Mouse (Mus musculus) small intestine, adult 2 months (tissue): ENCODE data around the gene Glipr1. TPM values are rescaled to one million over a fixed set of nuclear protein-coding genes. Genes with fewer than 3 reads are reported as not detected.
A peak's percentile ranks its signal among the peaks of the same experiment; 100 is the strongest.

Experiments
- H3K27ac ChIP-seq: fragments of 200-500 bp; 2 replicates; pipeline ENCODE4 v1.5.1; 2012; ENCODE audit warnings: low read depth, low read length, control low read depth, inconsistent platforms; ENCODE audit not compliant: insufficient read depth
- H3K27me3 ChIP-seq: fragments of 200-500 bp; 2 replicates; pipeline ENCODE4 v1.6.1; 2012; ENCODE audit warnings: mild to moderate bottlenecking, moderate library complexity, low read length, inconsistent platforms; ENCODE audit not compliant: control insufficient read depth, insufficient read depth
- H3K36me3 ChIP-seq: fragments of 200-500 bp; 2 replicates; pipeline ENCODE4 v1.6.1; 2012; ENCODE audit warnings: mild to moderate bottlenecking, low read length, control low read depth, inconsistent platforms; ENCODE audit not compliant: control insufficient read depth, insufficient read depth
- H3K4me1 ChIP-seq: fragments of 200-500 bp; 2 replicates; pipeline ENCODE4 v1.6.1; 2012; ENCODE audit warnings: low read length, inconsistent platforms, mixed read lengths; ENCODE audit not compliant: control insufficient read depth, insufficient read depth, insufficient read length
- H3K4me3 ChIP-seq: fragments of 200-500 bp; 2 replicates; pipeline ENCODE4 v1.5.1; 2012; ENCODE audit warnings: low read depth, mild to moderate bottlenecking, control low read depth, inconsistent platforms, low read length, moderate library complexity
- CTCF ChIP-seq: fragments of 200-500 bp; IDR thresholded peaks from 2 replicates; pipeline ENCODE4 v1.5.1; 2012; ENCODE audit warnings: low read depth, mild to moderate bottlenecking, control low read depth, inconsistent platforms, low read length, moderate library complexity, mixed read lengths; ENCODE audit not compliant: insufficient replicate concordance, insufficient read length; ENCODE audit errors: extremely low read depth
- POLR2A ChIP-seq: fragments of 200-500 bp; IDR thresholded peaks from 2 replicates; pipeline ENCODE4 v1.6.1; 2012; ENCODE audit warnings: low read depth, mild to moderate bottlenecking, control low read depth, inconsistent platforms, low read length, moderate library complexity
- WGBS: fragments of 180-500 bp; shearing (Covaris S2); methylation state at CpG from one replicate; pipeline ENCODE4 v1.1.7; 2018; 5-methylcytosine and 5-hydroxymethylcytosine counted together
- polyA plus RNA-seq: library from polyadenylated mRNA; depleted of rRNA; stranded (reverse); fragments of >200 nt; gene quantifications from 2 replicates; pipeline ENCODE4 v1.2.3, GENCODE M21; 2012

The Glipr1 gene
- polyA plus RNA-seq, 1 experiment: 13.2 TPM

DNA sequence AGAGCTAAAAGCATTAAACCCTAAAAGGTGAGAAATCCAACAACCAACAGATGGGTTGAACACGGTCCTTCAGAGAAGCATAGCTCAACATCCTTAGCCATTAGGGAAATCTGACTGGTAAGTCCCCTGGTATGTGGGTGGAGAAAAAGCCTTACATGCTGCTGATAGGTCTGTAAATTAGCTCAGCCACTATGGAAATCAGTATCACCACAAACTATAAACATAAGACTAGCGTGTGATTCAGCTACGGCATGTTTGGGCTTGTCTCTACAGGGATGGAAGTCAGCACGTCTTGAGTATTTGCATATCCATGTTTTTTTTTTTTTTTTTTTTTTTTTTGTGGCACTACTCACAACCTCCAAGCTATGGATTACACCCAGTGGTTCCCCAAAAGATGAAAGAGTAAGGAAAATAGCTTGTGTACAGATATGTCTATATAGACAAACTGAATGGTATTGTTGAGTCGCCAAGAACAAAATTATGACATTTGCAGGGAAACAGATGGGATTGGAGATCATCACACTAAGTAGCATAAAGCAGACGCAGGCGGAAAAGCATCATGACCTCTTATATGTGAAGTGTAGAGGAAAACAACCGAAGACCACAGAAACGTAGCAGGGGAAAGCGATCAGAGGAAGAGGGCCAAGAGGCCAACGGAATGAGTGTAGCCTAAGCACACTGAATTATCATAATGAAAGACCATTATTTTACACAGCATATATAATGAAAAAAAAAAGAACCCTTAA is 6.5 kb downstream of the Glipr1 start:
- Histone ChIP-seq H3K36me3 (no peaks in the 10 kb centered on the region), H3K27ac (0 out of 2 replicates have a peak overlapping the region, but pooled peaks have one; percentile 31), H3K27me3 (no peaks in the 10 kb centered on the region), H3K4me1 (no peaks in the 10 kb centered on the region), H3K4me3 (no peak overlapping the region; the same call in 1 of the 2 replicates)
- WGBS: 70% methylated on average over 11 of the region's 11 CpGs
- TF ChIP-seq POLR2A (no peak), CTCF (no peak)

GRCm38 (mm10) chr10:111986453-111986852 is 16.0 kb downstream of the Glipr1 start:
- no peak overlapping the region for H3K4me3 ChIP-seq
- peaks cover 39% of the 10 kb centered on the region for H3K36me3 ChIP-seq
- 84% methylated on average over 6 of the region's 6 CpGs for WGBS
- no peak overlapping the region for H3K27ac ChIP-seq
- TF ChIP-seq CTCF (no peak), POLR2A (no peak)
- no peaks in the 10 kb centered on the region for H3K4me1 ChIP-seq
- no peaks in the 10 kb centered on the region for H3K27me3 ChIP-seq

DNA sequence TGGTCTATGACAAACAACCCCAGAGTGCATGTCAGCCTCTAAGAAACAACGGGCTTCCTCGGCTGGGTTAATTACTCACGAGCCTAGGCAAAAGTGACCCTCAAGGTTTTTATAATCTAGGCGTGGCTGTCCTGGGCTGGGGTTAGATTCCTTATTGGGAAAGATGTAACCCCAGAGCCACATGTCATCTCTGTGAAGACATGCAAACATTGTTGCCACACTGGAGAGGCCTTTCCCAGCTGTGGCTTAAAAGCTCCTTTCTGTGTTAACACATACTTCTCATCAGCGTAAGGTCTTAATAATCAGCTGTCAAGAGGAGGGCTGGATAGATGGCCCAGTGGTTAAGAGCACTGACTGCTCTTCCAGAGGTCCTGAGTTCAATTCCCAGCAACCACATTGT is 19.4 kb downstream of the Glipr1 start:
- no peaks in the 10 kb centered on the region for H3K4me1 ChIP-seq
- 61% methylated on average over 5 of the region's 5 CpGs for WGBS
- no peaks in the 10 kb centered on the region for H3K27me3 ChIP-seq
- H3K36me3 ChIP-seq: peaks cover 60% of the 10 kb centered on the region
- no peak overlapping the region for H3K4me3 ChIP-seq
- H3K27ac ChIP-seq: no peak overlapping the region
- TF ChIP-seq POLR2A: no peak
- no peak for TF ChIP-seq CTCF

GRCm38 (mm10) chr10:111977584-111977983 is 24.8 kb downstream of the Glipr1 start:
- Histone ChIP-seq H3K27ac (no peak overlapping the region), H3K4me1 (no peaks in the 10 kb centered on the region), H3K36me3 (peaks cover 32% of the 10 kb centered on the region), H3K27me3 (no peaks in the 10 kb centered on the region), H3K4me3 (no peak overlapping the region)
- no peak for TF ChIP-seq POLR2A
- TF ChIP-seq CTCF: peak; percentile 69; the same call in 1 of the 2 replicates
- 32% methylated on average over 5 of the region's 5 CpGs for WGBS

DNA sequence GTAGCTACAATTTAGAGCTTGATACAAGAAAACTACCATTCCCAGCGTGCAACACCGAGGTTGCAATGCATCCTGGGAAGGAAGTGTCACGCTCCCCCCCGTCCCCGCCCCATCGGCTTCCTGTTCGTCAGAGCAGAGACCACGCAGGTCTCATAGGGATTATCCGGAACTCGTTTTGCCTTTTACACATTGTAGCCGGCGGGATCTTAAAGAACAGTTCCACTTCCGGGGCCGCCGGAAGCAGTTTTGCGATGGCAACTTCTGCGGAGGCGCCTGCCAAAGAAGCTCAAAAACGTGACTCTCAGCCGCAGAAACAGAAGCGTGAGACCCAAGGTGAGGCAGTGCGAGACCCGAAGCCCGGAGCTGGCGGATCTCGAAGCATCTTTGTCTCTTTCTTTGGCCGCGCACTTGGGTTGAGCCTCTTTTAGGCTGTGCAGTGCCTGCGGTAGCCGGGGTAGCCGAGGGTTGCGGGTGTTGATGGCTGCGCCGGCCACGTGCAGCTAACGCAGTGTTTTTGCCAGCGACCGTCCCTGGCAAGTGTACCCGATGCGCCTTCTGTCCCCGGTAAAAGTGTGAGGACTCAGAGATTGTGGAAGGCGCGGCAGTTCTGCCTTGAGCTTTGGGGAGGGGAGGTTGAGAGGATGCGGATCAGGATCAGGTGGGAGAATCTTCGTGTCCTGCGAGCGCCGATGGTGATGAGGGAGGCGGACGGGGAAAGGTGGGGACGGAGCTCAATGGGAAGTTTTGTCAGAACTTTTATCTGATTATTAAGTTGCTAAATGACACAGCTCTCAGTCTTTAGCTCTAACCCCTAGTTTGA is 29.7 kb downstream of the Glipr1 start, which contains the start of gene Krr1:
Gene Krr1, plus strand, starts transcription at position 123 of the 820 bp plus-strand sequence.
- H3K36me3 ChIP-seq: peaks cover 5% of the 10 kb centered on the region; the same call in 1 of the 2 replicates
- no peaks in the 10 kb centered on the region for H3K4me1 ChIP-seq
- TF ChIP-seq POLR2A (peak; percentile 37; the same call in 1 of the 2 replicates), CTCF (no peak)
- H3K4me3 ChIP-seq: peak within 1 kb of the TSS; percentile 91
- no peaks in the 10 kb centered on the region for H3K27me3 ChIP-seq
- H3K27ac ChIP-seq: peak within 1 kb of the TSS; percentile 45; the same call in 1 of the 2 replicates
- WGBS: under 1% methylated on average over 51 of the region's 51 CpGs

DNA sequence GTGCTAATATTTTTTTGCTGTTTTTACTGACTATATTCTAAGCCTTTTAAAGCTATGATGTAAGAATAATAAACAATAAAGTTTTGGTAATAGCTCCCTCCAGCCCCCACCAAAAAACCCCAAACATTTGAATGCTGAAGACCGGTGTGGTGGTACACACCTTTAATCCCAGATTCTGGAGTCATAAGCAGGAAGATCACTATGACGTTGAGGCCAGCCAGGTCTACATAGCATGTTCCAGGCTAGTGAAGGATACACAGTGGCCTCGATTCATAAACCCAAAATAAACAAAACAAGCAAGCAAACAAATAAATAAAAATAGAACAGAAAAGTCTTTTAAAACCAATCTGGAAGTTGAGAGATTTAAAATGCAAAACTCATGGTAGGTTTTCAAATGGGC is 30.5 kb downstream of the Glipr1 start:
- WGBS: 81% methylated on average over 3 of the region's 3 CpGs
- no peak overlapping the region for H3K4me3 ChIP-seq

DNA sequence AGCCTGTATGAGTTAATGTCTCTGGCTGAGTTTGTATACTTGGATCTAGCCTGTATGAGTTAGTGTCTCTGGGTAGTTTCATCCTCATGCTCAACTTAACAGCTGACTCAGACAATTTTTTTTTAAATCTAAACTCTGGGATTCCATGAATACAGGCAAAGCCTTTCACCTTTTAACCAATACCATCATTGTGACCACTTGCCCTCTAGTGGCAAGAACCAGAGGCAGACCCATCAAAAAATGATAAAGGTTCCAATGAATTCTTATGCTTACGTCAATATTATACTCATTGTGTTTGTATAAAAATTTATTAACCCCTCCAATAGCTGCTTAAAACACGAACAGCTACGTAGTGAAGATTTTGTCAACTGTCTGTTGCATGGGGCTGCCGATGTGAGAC is 36.0 kb downstream of the Glipr1 start:
- Histone ChIP-seq H3K27me3 (no peaks in the 10 kb centered on the region), H3K36me3 (no peaks in the 10 kb centered on the region), H3K4me1 (no peaks in the 10 kb centered on the region), H3K4me3 (no peak overlapping the region), H3K27ac (no peak overlapping the region)
- 42% methylated on average over 4 of the region's 4 CpGs for WGBS
- TF ChIP-seq CTCF (no peak), POLR2A (no peak)

More for the DNA sequence above, 30.5 kb downstream of the Glipr1 start:
- peaks cover 4% of the 10 kb centered on the region; the same call in 1 of the 2 replicates for H3K36me3 ChIP-seq
- no peak for TF ChIP-seq CTCF
- no peak for TF ChIP-seq POLR2A
- no peak overlapping the region for H3K27ac ChIP-seq
- H3K4me1 ChIP-seq: no peaks in the 10 kb centered on the region
- no peaks in the 10 kb centered on the region for H3K27me3 ChIP-seq
